Mouse (Mus musculus) T-helper 1 cell (primary cell): ENCODE data around the gene Myo1a.

Experiments used
- in situ Hi-C: fragments of 300-600 bp; cut with MboI, MseI; formaldehyde crosslinking; loops from one replicate; pipeline ENCODE4 v1.15.1; 2025; ENCODE audit warnings: high pct_unique_total_duplicates

Gene Myo1a

DNA sequence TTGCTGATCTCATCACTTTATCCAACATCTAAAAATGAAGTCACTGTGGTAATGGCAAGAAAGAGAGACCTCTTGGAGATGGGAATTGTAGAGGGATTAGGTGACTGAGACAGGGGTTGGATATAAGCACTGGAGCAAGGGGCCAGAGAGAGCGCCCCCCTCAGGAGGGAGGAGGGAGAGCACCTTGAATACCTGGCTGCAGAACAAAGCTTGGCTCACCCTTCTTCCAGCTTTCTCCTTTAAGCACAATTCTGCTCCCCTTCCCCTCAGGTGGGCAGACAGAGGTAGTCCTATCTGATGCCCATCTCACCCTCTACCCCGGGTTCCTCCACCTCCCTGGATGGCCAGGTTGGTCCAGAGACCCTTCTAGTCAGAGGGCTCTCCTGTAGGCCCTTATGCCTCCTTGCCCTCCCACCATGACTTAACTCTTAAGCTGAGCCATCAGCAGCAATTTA lies at the start of gene Myo1a:
Gene Myo1a (plus strand): TSS at position 405 of the 455 bp plus-strand sequence.
- in situ Hi-C loops, result no loop called here

DNA sequence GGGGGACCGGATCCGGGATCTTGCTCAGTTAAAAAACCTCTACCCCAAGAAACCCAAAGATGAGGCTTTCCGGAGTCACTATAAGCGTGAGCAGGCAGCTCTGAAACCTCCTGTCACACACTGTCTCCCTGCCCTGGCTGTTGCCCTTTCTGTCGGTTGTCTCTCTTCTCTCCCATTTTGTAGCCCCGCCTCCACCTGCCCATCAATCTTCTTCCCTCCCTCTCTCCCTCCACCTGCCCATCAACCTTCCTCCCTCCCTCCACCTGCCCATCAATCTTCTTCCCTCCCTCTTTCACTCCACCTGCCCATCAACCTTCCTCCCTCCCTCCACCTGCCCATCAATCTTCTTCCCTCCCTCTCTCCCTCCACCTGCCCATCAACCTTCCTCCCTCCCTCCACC lies 47.4 kb upstream of the Myo1a start:
- in situ Hi-C loops, result loop anchor here (25.0 kb wide), 1 partner anchor 595 kb away; the partner anchor contains the start of genes Cdk4, March9 and Tspan31

DNA sequence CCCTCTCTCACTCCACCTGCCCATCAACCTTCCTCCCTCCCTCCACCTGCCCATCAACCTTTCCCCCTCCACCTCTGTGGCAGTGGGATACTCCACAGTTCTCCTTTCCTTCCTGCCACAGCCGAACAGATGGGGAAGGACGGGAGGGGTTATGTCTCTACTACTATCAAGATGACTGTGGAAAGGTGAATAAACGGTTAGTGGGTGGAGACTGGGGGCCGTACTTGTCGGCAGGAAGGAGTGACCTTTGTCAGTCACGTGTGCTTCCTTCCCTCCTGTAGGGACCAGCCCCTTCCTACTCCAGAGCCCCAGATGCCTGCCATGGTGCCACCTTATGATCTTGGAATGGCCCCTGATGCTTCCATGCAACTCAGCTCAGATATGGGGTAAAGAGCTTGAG lies 46.9 kb upstream of the Myo1a start:
- in situ Hi-C loops, result loop anchor here (25.0 kb wide), 1 partner anchor 596 kb away; the partner anchor contains the start of genes Cdk4, March9 and Tspan31

DNA sequence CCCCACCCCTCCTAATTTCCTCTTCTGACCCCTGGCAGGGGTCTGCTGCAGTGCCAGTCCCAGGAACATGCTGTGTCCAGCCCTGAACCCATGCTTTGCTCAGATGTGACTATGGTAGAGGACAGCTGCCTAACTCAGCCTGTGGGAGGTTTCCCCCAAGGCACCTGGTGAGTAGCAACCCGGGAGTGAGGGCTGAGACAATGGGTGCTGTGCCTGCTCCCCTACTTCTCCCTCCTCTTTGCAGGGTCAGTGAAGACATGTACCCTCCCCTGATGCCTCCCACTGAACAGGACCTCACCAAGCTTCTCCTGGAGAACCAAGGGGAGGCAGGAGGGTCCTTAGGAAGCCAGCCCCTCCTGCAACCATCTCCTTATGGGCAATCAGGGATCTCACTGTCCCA lies 45.4 kb upstream of the Myo1a start:
- in situ Hi-C loops, result loop anchor here (25.0 kb wide), 1 partner anchor 597 kb away; the partner anchor contains the start of genes Cdk4, March9 and Tspan31

DNA sequence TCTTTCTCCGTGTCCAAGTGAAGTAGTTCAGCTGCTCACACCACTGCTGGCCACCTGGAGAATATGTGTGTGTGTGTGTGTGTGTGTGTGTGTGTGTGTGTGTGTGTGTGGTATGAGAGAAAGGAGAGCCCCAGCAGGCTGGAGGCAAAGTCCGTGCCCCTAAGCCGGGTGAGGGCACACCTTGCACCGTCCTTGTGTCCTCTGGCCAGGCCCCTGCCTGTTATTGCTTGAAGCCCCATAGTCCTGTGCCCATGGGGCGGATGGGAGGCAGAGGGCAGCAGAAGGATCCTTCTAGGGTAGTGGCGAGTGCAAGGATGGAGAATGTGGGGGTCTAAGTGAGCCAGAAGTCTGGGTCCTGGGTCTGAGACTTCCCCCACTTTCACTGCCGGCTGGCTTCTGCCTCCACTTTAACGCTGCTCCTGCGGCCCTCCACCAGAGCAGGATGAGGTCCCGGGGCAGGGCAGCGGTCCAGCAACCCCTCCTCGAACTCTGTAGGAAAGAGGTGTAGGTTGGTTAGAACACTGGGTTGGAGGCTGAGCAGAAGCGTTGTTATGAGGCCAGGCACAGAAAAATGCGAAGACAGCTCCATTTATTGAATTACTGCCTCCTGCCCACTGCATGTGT lies 43.6 kb upstream of the Myo1a start:
- in situ Hi-C loops, result loop anchor here (25.0 kb wide), 1 partner anchor 599 kb away; the partner anchor contains the start of genes Cdk4, March9 and Tspan31

DNA sequence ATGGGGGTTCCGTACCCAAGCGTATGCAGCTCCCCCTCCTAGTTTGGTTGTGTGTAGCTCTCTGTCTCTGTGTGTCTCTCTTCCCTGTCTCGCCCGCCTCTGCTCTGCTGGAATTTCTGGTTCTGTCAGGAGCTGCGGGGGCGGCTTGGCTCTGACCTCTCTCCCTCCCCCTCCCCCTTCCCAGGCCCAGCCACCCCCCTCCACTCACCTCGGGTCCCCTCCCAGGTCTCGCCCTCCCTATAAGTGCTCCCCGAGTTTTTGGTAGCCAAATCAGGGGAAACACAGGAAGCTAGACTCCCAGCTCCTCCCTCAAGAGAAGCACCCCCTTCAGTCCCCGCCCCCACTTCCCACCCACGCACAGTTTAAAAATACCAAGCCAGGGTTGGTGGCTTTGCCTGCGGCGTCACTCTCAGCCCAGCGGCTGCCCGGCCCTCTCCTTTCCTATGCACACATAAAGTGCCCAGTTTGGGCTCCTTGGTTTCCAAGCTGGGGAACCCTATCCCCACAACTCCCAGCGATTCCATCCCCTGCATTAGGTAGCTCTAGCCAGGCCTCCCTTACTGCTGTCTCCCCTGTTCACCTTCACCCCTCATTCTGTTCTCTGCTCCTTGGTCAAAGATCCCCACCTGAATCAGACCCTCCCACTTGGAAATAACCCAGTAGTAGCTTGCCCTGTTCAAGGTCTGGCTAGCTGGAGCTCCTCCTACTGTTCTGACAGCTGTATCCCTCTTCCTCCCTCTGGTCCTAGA lies 42.9 kb upstream of the Myo1a start:
- in situ Hi-C loops, result loop anchor here (25.0 kb wide), 1 partner anchor 600 kb away; the partner anchor contains the start of genes Cdk4, March9 and Tspan31

DNA sequence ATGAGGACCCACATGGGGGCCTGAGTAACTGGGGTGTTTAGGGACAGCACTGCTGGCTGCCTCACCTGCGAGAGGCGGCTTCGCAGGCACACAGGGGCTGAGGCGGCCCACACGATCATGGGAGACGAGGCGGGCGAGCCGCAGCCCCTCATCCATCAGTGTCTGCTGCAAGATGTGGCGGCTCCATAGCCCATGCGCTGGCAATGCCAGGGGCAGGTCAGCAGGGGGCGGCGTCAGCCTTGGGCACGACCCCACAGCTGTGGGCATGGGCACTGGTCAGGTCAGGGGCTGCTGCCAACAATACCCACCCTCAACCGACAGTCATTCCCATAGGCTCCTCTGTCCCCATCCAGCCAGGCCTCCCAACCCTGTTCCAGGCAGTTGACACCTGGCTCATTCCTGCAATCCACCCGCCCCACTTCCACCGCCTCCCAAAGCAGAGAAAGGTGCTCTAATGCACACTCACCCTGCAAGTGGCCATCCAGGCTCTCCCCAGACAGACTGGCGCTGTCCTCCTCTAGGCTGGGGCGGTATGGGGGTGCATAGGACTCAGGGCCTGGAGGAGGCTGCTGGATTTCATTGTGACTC lies 42.2 kb upstream of the Myo1a start:
- in situ Hi-C loops, result loop anchor here (25.0 kb wide), 1 partner anchor 600 kb away; the partner anchor contains the start of genes Cdk4, March9 and Tspan31

DNA sequence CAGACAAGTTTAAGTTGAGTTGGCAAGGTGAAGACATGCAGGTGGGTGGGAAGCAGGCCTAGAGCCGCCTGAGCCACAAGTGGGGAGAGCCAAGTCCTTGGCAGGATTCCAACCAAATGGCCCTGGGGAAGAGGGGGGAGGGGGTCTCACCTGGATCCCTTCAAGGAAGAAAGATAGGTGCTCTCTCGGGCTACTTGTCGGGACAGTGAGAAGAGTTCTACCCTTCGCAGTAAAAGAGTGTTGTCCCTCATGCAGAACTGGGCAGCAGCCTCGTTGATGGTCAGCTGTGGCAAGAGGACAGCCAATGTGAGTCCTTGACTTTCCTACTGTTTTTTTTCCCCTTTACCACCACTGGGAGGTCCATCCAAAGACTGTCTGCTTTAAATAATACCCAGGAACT lies 41.4 kb upstream of the Myo1a start:
- in situ Hi-C loops, result loop anchor here (25.0 kb wide), 1 partner anchor 601 kb away; the partner anchor contains the start of genes Cdk4, March9 and Tspan31

DNA sequence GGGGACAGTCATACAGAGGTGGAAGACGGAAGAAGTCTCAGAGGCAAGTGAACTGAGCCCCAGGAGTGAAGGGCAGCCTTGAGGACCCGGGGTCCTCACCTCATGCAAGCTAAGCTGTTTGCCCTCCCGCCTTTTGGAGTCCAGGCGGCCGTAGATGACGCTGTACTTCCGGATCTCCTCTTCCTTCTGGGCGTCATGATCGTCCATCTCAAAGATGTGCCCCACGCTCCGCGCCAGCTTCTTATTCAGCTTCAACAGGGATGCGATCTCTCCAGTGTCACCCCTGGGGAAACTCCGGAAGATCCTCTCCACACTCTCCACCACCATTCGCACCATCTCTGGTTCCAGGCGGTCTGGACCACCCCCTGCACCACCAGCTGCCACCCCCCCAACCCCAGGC lies 40.8 kb upstream of the Myo1a start:
- in situ Hi-C loops, result loop anchor here (25.0 kb wide), 1 partner anchor 602 kb away; the partner anchor contains the start of genes Cdk4, March9 and Tspan31

DNA sequence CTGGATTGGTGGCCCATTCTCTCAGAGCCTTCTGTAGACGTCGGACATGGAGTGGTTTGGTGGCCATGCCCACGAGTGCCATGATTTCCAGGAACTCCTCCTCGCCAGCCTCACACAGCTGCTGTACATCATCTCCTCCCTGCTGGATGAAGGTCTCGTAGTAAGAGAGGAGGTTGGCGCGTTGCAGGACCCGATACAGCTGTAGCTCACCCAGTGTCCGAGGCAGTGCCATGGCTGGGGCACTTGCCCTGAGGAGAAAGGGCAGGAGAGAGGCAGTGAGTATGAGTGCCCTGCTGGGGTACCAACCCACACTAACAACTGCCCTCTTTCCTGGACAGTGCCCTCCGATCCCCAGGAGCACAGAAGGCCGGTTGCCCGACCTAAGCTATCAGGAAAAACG lies 40.1 kb upstream of the Myo1a start:
- in situ Hi-C loops, result loop anchor here (25.0 kb wide), 1 partner anchor 603 kb away; the partner anchor contains the start of genes Cdk4, March9 and Tspan31

DNA sequence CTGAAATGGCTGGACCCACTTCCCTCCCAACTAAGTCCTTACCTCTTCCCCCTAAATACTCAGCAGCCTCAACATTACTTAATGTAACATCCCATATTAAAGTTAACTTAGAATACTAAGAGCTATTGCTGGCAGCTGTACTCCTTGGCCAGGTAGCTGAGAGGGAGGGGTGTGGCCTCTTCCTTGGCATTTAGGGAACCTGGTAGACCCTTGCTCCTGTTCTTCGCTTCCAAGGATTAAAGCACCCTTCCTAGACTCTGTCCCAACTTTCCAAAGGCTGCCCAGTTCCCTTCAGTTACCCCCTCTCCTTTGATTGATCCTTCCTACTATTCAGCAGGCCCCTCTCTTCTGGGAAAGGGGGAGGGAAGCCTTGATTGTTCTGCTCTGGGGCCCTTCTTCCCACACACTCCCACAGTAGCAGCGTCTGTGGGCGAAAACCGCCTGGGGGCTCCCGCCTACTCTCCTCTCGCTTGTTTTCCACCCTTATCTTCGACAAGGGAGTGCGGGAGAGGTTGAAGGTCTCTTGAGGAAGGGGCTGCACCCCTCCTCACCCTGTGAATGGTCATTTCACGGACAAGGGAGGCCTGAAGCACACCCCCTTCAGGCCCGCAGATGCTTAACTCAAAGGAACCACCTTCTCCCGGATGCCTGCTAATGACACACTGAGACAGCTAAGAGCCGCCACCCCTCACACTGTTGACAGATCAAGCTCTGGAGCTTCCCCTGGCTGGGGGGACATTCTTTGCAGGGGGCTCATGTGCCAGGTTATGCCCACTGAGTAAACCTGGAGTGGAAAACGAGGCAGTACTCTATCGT lies 39.4 kb upstream of the Myo1a start:
- in situ Hi-C loops, result loop anchor here (25.0 kb wide), 1 partner anchor 603 kb away; the partner anchor contains the start of genes Cdk4, March9 and Tspan31

DNA sequence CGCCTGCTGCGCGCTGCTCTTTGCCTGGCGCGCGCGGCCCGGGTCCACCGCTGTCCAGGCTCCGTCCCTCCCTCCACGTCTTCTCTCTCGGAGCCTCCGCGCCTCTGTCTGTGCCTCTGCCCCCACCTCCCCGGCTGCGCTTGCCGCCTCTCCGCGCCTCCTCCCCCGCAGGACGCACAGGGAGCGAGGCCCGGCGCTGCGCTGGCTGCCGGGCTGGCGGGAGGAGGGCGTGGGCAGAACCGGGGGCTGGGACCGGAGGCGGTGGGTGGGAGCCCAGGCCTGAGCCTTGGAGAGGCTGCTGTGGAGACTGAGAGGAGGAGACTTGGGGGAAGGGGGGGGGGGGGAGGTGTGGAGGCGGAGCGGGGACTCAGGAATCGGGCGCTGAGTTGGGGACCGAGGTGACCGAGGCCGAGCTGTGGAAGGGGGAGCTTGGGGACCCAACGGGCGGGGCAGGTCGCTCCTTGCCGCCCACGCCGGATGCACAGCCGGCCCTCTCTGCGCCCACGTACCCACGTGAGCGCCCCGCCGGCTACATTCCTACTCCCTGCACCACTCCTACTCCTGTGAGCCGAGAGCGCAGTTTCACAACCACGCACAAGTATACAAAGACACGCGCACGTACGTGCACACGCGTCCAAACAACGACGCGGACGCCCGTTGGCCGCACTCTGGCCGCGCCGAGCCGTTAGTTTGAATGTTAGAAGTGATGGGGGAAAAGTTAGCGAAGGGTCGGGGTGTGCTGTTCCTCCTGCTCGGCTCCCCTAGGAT lies 38.3 kb upstream of the Myo1a start, which contains the start of gene Nemp1:
Gene Nemp1 (plus strand): TSS at position 401 of the 768 bp plus-strand sequence.
- in situ Hi-C loops, result loop anchor here (25.0 kb wide), 1 partner anchor 604 kb away; the partner anchor contains the start of genes Cdk4, March9 and Tspan31

DNA sequence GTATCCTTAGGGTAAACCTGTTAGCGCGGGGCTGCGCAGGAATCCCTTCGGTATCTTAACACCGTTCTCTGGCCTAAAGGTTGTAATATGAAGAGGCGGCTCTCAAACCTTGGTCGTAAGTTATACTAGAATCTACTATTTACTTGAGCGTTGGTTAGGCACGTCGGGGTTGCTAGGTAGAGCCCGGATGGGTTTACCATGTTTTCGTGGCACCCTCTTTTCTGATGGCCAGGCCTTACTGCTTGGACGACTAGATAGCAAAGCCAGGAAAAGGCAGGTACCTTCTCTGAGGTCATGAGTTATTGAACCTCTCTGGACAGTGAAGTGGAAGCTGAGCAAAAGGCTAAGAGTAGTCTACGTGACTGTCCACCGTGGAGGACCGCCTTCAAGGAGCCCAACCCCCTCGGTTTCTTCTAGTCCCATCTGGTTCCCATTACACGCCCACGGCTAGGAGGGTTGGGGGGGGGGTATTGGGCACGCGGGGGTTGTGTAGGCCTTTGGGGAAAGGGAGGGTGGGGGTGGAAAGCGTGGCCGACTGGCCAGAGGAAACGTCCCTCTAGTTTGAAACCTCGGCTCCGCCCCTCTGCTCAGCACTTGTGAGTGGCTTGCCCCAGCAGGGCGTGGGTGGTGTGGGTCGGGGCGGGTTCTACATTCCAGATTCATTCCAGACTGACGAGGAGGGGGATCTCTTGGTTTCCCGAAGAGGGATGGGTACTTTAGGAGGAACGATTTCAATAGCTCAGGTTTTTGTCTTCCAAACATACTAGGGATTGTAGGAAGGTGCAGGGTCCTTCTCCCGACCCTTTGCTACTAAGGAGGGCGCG lies 37.5 kb upstream of the Myo1a start:
- in situ Hi-C loops, result loop anchor here (25.0 kb wide), 1 partner anchor 605 kb away; the partner anchor contains the start of genes Cdk4, March9 and Tspan31

DNA sequence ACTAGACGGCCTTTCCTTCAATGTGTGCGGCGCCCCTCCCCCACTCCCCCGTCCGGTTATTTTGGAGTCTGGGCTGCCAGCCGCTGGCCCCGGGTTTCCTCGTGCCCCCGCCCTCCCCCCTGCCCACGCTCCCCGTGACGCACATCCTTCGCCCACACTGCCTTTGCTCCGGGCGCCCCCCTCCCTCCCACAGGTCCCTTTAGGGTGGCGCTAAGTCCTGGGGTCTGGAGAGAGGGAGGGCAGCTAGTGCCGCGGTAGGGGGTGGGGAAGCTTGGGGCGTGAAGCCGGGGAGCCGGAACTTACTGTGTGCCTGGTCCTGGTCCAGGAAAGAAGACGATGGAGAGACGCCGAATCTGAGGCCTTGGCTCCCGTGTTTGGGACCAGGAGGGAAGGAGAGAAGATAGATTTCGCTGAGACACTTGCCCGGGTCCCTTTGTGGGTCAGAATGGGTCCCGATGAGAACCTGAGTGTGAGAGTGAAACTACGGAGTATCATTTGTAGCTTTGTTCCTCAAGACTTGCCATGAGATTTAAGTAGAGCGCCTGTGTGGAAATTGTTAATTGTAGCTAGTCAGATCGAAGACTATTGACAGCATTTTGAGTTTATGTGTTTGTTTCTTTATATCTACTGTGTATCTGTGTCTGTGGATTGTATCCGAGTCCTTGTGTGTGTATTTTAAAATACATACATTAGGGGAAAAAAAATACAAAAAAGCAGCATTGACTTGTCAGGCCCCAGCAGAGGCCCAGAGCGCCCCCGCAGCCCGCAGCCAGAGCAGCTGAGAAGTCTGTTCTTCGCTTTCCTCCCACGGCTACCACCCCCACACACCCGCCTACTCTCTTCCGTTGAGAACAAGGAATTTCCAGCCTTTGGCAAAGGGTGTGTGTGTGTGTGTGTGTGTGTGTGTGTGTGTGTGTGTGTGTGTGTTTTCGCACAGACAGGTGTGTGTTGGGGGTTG lies 36.6 kb upstream of the Myo1a start, which contains the start of gene Nab2:
Gene Nab2 (minus strand): TSS at position 476 of the 958 bp plus-strand sequence.
- in situ Hi-C loops, result loop anchor here (25.0 kb wide), 1 partner anchor 606 kb away; the partner anchor contains the start of genes Cdk4, March9 and Tspan31

DNA sequence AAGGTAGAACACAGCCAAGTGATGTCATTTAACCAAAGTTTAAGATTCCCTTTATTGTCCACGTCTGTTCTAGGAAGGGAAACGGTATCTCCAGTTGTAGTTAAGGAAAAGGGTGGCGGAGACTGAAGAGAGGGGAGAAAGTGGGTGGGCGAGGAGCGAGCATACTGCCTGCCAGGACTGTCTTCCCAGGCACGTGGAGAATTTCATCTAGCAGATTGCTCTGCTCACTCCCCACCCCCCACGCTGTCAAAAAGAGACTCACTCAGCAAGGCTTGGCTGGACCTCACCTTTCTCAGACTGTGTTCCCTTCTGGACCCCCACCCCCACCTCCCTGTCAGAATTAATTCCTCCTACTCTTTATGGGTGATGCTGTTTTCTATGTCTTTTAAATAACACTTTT lies 35.8 kb upstream of the Myo1a start:
- in situ Hi-C loops, result loop anchor here (25.0 kb wide), 1 partner anchor 607 kb away; the partner anchor contains the start of genes Cdk4, March9 and Tspan31

DNA sequence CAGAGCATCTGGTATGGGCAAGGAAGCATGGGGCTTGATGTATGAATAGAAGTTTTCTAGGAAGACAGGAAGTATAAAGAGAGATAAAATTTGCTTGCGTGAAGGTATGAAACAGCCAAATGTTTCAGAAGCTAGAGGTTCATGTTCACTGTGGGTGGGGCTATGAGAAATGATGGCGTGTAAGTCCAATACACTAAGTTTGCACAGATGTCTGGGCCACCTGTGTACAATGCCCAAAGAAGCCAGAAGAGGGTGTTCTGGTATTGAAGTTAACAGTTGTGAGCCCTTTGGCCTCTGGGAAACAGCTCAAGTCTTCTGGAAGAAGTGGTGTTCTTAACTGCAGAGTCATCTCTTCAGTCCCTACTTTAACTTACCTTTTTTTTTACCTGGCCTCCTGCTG lies 34.8 kb upstream of the Myo1a start:
- in situ Hi-C loops, result loop anchor here (5.0 to 25.0 kb wide), 2 partner anchors 422 to 608 kb away; partner anchors contain the start of genes Baz2a, Cdk4, March9 and Tspan31

DNA sequence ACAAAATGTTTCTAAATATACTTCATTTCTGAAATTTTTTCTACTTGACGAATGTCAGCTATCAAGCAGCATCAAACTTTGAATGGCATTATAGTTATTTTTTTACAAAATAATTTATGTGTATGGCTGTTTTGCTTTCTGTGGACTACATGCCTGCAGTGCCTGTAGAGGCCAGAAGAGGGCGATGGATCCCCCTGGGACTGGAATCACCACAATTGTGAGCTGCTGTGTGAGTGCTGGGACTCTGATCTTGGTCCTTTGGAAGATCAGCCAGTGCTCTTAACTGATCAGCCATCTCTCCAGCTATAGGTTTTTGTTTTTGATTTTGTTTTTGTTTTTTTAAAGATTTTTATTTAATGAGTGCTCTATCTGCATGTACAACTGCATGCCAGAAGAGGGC lies 33.7 kb upstream of the Myo1a start:
- in situ Hi-C loops, result loop anchor here (5.0 to 25.0 kb wide), 2 partner anchors 421 to 609 kb away; partner anchors contain the start of genes Baz2a, Cdk4, March9 and Tspan31
